Mouse (Mus musculus): ENCODE data around the gene Cnnm3.

DNA sequence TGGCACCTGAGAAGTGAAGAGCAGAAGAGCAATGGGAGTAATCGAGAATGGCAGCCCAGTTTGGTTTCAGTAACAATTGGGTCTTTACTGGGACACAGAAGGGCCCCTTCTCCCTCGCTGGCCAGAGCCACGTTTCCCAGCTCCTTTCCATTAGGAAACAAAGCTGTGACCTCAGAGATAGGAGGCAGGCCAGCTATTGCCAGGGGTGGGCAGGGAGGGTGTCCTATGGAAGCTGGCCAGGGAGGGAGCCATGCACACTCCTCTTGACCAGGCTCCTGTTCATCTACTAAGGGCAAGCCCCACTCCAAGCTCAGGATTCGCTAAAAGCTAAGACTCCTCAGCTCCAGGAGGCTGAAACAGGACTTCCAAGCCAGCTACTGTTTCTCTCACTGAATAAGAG lies 47.6 kb downstream of the Cnnm3 start:
- TF ChIP-seq POLR2A (IDR thresholded peaks at IDR 0.05; ENCODE audit: control insufficient read depth in 1 of 2, insufficient read depth in 1 of 2, low read depth in 1 of 2, low read length in 2 of 2, poor library complexity in 1 of 2) (no peak), USF1 (IDR thresholded peaks at IDR 0.05; ENCODE audit: low read depth, low read length) (no peak), CTCF (IDR thresholded peaks at IDR 0.05 in 2 of 3, conservative IDR thresholded peaks at IDR 0.05 in 1 of 3; ENCODE audit: control insufficient read depth in 1 of 3, insufficient read depth in 1 of 3, low read depth in 2 of 3, low read length in 3 of 3, poor library complexity in 1 of 3, severe bottlenecking in 1 of 3) (no peak), TCF12 (IDR thresholded peaks at IDR 0.05; ENCODE audit: low read depth, low read length) (no peak)

All from MEL (cell line).